Mouse (Mus musculus) brain, embryonic 14.5 days (tissue): Measurements from ENCODE around the gene Ppp4r3b.

ENCODE experiments used
- CTCF ChIP-seq: fragments of 200-500 bp; IDR thresholded peaks from 2 replicates; pipeline ENCODE4 v1.5.1; 2012; ENCODE audit warnings: inconsistent platforms, mild to moderate bottlenecking, moderate library complexity, borderline replicate concordance; ENCODE audit not compliant: insufficient read depth, insufficient read length; ENCODE audit errors: extremely low read depth
- POLR2A ChIP-seq: fragments of 200-500 bp; IDR thresholded peaks from 2 replicates; pipeline ENCODE4 v1.6.1; 2012; ENCODE audit warnings: mild to moderate bottlenecking, inconsistent platforms, borderline replicate concordance; ENCODE audit not compliant: poor library complexity, insufficient read depth, insufficient read length, severe bottlenecking; ENCODE audit errors: extremely low read depth

DNA sequence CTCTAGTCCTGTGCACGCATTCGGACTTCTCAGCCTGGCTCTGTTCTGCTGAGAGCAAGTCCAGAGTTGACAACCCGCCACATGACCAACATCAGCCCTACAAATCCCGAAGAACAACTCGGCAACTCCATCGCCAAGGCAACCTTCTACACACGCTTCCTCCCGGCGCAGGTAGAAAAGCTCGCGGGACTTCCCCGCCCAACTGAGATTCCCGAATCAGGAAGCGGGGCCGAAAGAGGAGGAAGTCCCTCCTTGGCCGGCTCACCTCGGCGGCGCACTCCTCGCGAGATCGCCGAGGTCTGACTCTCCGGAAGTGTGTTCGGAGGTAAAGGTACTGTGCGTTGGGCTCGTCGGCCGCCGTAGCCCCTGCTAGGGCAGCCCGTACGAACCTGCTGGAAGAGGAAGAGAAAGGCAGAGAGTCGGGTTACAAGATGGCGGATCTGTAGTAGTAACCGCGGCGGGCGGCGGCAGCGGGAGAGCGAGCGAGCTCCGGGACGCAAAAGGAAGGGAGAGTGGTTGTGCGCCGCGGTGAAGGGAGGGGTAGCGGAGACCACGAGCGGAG lies at the start of gene Ppp4r3b:
- no peak for TF ChIP-seq CTCF
- peak; percentile 61; the same call in 1 of the 2 replicates for TF ChIP-seq POLR2A
